Mouse (Mus musculus): Measurements from ENCODE around the gene Rnf208. TPM values are rescaled to one million over a fixed set of nuclear protein-coding genes. Genes with fewer than 3 reads are reported as not detected.

Rnf208 gene
- total RNA-seq, 1 experiment from 2014 or later, result 0.37 TPM

DNA sequence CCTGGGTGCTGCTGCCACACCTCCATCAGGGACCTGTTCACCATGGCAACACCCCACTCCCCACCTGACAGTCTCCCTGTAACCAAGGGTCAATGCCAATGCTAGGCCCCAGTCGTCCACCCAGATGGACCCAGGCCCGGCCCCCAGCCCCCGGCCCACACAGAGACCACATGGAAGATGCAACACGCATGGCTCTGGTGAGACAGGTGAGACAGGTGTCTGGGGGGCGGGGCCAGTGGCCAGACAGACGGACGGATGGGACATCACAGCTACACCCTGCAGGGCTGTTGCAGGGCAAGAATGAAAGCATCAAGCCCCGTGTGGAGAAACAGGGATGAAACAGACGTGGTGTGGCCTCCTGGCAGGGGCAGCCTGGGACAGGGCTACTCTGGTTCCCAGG lies 51.7 kb downstream of the Rnf208 start:
- no peak for ATAC-seq (replicated peaks; ENCODE audit: low read depth, poor library complexity, severe bottlenecking)

Other genes with a start within 250 kb of the Rnf208 start
- 9.6 and 15.2 TPM in 2 replicates for gene Nsmf, start 187.9 kb upstream of the Rnf208 start, total RNA-seq (2017)
- gene Entpd8, start 162.0 kb upstream of the Rnf208 start, total RNA-seq (2017), result not detected in 2 replicates
- gene Noxa1, start 147.1 kb upstream of the Rnf208 start, total RNA-seq (2017), result 0.09 TPM in 1 of 2 replicates, not detected in the other
- 0.39 and 2.2 TPM in 2 replicates for gene Nrarp, start 61.5 kb upstream of the Rnf208 start, total RNA-seq (2017)
- gene Tor4a, start 45.4 kb upstream of the Rnf208 start, total RNA-seq (2017), result 15.7 and 18.1 TPM in 2 replicates
- gene Nelfb, start 30.8 kb upstream of the Rnf208 start, total RNA-seq (2017), result 28.8 and 47.4 TPM in 2 replicates
- gene Stpg3, start 27.6 kb upstream of the Rnf208 start, total RNA-seq (2017), result not detected in 2 replicates
- not detected in 2 replicates for gene Fam166a, start 23.5 kb upstream of the Rnf208 start, total RNA-seq (2017)
- 486 and 513 TPM in 2 replicates for gene Tubb4b, start 17.6 kb upstream of the Rnf208 start, total RNA-seq (2017)
- not detected in 2 replicates for gene Slc34a3, start 7.9 kb upstream of the Rnf208 start, total RNA-seq (2017)
- not detected in 2 replicates for gene Rnf224, start 5.5 kb upstream of the Rnf208 start, total RNA-seq (2017)
- not detected in 2 replicates for gene Cysrt1, start 197 bp downstream of the Rnf208 start, total RNA-seq (2017)
- 0.50 and 0.87 TPM in 2 replicates for gene AL732309.1, start 4.6 kb downstream of the Rnf208 start, total RNA-seq (2017)
- 11.3 and 13.0 TPM in 2 replicates for gene Tmem203, start 13.2 kb downstream of the Rnf208 start, total RNA-seq (2017)
- gene Tprn, start 20.4 kb downstream of the Rnf208 start, total RNA-seq (2017), result 12.4 and 17.0 TPM in 2 replicates
- gene Ssna1, start 30.2 kb downstream of the Rnf208 start, total RNA-seq (2017), result 65.1 and 73.3 TPM in 2 replicates
- 35.1 and 53.1 TPM in 2 replicates for gene Anapc2, start 30.2 kb downstream of the Rnf208 start, total RNA-seq (2017)
- gene Tmem210, start 45.9 kb downstream of the Rnf208 start, total RNA-seq (2017), result not detected in 2 replicates
- not detected in 2 replicates for gene Lrrc26, start 47.7 kb downstream of the Rnf208 start, total RNA-seq (2017)
- not detected in 2 replicates for gene Grin1, start 76.9 kb downstream of the Rnf208 start, total RNA-seq (2017)
- gene Man1b1, start 90.1 kb downstream of the Rnf208 start, total RNA-seq (2017), result 40.8 and 41.3 TPM in 2 replicates
- gene Dpp7, start 114.1 kb downstream of the Rnf208 start, total RNA-seq (2017), result 13.3 and 19.2 TPM in 2 replicates
- 8.5 and 8.9 TPM in 2 replicates for gene Uap1l1, start 123.4 kb downstream of the Rnf208 start, total RNA-seq (2017)
- gene Sapcd2, start 130.1 kb downstream of the Rnf208 start, total RNA-seq (2017), result 15.1 and 17.4 TPM in 2 replicates
- gene Entpd2, start 153.6 kb downstream of the Rnf208 start, total RNA-seq (2017), result not detected in 2 replicates
- 0.64 TPM in 1 of 2 replicates, not detected in the other for gene Npdc1, start 157.1 kb downstream of the Rnf208 start, total RNA-seq (2017)
- 23.5 and 27.8 TPM in 2 replicates for gene Fut7, start 181.0 kb downstream of the Rnf208 start, total RNA-seq (2017)
- gene Abca2, start 186.4 kb downstream of the Rnf208 start, total RNA-seq (2017), result 31.5 and 49.9 TPM in 2 replicates
- gene Clic3, start 214.6 kb downstream of the Rnf208 start, total RNA-seq (2017), result not detected in 2 replicates
- gene Paxx, start 218.8 kb downstream of the Rnf208 start, total RNA-seq (2017), result 19.8 and 29.1 TPM in 2 replicates
- gene Ptgds, start 227.8 kb downstream of the Rnf208 start, total RNA-seq (2017), result 4.1 TPM in 1 of 2 replicates, not detected in the other

All from common myeloid progenitor, adult 5-6 weeks (primary cell).